Mouse (Mus musculus) G1E (cell line): Measurements from ENCODE around the gene Bub1b.

Source experiments
- CTCF ChIP-seq: IDR thresholded peaks from 2 replicates; pipeline ENCODE4 v1.5.1; 2012; ENCODE audit warnings: low read depth, low read length, inconsistent platforms, mixed read lengths
- GATA1 ChIP-seq: IDR thresholded peaks from 2 replicates; pipeline ENCODE4 v1.6.1; 2012; ENCODE audit warnings: borderline replicate concordance, low read length, inconsistent platforms, mixed read lengths
- GATA2 ChIP-seq: IDR thresholded peaks from 2 replicates; pipeline ENCODE4 v1.6.1; 2012; ENCODE audit warnings: low read depth, low read length, inconsistent platforms, borderline replicate concordance
- POLR2AphosphoS5 ChIP-seq: IDR thresholded peaks from 2 replicates; pipeline ENCODE4 v1.6.1; 2012; ENCODE audit warnings: low read depth, low read length, inconsistent platforms; ENCODE audit not compliant: insufficient replicate concordance
- TAL1 ChIP-seq: conservative IDR thresholded peaks from 2 replicates; pipeline ENCODE4 v1.6.1; 2012; ENCODE audit warnings: low read depth, low read length, inconsistent platforms, mixed read lengths

DNA sequence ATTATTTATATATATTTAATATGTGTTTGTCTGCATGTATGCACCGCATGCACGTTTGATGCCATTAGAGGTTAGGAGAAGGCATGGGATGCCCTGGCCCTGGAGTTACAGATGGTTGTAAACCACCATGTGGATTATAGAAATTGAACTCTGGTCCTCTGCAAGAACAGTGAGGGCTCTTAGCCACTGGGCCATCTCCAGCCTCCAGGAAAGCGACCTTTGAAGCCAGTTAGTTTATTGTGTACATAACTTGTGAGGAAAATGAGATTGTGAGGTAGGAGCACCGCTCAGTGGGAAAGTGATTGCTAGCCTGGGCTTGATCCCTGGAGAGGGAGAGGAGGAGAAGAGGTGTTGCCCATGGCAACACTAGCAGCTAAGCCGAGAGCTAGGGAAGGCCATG is 39.2 kb downstream of the Bub1b start:
- TF ChIP-seq CTCF, result no peak
- no peak for TF ChIP-seq GATA1
- TF ChIP-seq TAL1, result no peak
- no peak for TF ChIP-seq GATA2
- no peak for TF ChIP-seq POLR2AphosphoS5
